Mouse (Mus musculus) left cerebral cortex, postnatal 10 days (tissue): ENCODE measurements around the gene Bid. TPM values are rescaled to one million over a fixed set of nuclear protein-coding genes. Genes with fewer than 3 reads are reported as not detected.
"Not testable (repeated sequence)": the region's sequence is repeated elsewhere in the genome, so short reads cannot be mapped to it uniquely, and the experiment has no call there.

ENCODE experiments used
- DNase-seq, 2 experiments: peaks; one replicate each; pipeline ENCODE4 v3.0.0; 2021 to 2022; ENCODE audit warnings: low spot score in 2 of 2, mixed read lengths in 1 of 2; ENCODE audit errors: extremely low spot score in 1 of 2
- intact Hi-C: fragments of 180-260 bp; cut with DNase I; formaldehyde crosslinking; loops from one replicate; pipeline ENCODE4 v1.15.1; 2025
- total RNA-seq, 2 experiments: library from RNA; stranded (reverse); gene quantifications; 2 replicates each; pipeline ENCODE4 v1.2.3; 2021

The Bid gene
- total RNA-seq, 2 experiments from 2014 or later: 14.9 to 15.1 TPM

DNA sequence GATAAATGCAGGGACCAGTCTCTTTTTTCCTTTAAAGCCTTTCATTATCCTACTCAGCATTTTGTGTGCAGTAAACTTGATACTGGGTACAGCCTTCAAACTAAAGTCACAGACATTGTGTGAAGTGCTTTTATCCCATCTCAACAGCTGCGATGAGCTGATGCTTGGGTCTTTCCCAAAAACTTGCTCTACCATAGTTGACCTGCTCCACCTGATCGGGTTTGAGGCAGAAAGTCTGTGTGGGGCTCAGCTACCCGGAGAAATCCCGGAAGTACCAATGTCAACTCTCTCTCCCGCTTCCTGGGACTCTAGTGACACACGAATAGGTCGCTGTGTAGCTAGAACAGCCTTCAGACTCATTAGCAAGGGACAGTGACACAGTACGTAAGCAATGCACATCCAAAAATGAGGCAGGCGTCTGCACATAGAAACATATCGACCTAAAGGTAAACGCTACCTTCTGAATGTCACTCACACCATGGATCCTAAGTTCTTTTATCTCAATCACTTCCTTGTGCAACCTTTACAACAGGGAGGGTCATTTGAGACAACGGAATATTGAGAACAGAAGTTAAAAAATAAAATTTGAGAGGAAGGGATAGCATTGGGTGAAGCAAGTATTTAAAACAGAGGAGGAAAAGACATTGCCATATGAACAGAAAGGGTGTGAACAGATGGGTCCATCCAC, 22.3 kb upstream of the Bid start:
- DNase-seq: no peak
- intact Hi-C loops: no loop called here

DNA sequence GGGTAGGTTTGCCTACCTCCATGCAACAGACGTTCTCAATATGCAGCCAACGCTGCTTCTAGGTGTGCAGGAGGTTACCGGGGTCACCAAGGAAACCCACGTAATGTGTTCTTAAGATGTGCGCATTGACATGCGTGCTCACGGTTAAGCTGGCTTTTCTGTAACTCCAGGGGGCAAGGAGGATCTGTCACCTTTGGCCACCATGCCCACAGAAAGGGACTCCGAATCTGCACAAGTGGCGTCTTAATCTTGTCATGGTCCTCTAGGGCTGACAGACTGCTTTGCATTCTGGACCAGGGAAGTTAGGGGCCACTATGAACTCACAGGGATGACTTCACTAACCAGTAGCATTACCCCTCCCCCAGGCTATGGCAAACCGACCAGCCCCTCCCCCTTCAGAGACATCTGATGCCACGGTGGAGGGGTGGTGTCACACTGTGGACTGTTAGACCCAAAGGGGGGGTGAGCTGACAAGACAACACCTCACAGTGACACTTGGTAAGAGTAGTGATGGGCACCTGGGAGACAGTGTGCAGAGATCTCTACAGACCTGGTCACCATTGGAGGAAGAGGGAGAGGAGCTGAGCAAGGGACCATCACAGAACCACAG, 21.5 kb upstream of the Bid start:
- no peak for DNase-seq
- intact Hi-C loops: no loop called here

DNA sequence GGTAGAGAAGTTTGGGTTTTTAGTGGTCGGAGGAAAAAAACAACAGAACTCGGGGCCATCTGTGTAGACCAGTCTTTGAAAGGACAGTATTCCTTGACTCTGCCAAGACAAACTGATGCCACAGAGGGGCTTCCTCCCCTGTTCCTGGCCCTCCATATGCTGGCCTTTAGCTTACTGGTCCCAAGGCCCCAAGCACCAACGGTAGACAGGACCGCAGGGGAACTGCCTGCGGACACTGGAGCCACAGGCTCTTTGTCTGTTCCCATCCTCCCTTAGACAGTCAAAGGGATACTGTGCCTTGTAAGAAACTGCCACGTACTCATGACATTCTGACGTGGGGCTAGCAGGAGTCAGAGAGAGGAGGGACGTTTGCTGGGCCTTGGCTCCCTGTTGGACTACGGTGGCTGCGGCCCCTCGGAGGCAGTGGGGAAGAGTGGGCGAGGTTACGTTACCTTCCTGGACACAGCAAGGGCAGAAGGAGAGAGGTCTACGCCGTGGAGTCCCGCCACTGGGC, 20.5 kb upstream of the Bid start:
- DNase-seq: no peak
- intact Hi-C loops: no loop called here

DNA sequence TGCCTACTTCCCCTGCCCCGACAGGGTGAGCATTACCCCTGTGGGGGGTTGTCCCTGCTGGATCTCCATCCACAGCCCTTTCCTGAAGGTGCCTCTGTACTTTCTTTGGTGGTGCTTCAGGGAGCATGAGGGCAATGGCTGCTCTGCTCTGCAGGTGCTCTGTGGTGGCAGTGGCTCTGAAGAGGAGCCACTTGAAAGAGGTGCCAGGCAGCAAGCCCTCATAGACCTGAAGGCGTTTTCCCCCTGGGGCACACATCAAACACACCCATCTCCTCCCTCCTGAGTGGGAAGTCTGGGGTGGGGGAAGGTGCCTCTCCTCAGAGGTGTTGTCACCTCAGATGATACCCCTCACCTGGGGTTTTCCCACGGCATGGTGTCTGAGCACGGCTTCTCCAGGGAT, 17.5 kb upstream of the Bid start:
- DNase-seq: no peak
- intact Hi-C loops: no loop called here

DNA sequence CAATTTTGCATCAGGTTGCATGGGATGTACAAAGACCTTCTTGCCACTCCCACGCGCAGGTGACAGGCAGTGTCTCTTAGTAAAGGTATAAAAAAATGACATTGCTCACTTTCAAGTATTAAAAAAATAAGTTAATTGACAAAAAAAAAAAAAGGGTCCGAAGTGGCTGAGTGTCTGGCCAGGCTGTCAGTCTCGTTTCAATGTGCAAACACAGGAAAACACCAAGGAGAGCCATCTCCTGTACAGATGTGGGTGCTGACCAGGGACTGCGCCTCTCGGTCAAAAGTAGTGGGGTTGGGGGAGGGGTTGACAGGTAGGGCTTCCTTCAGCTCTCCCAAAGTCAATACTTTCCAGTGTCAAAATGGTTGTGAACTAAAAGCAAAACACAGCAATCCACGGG, 17.0 kb upstream of the Bid start:
- no peak for DNase-seq
- intact Hi-C loops: no loop called here

DNA sequence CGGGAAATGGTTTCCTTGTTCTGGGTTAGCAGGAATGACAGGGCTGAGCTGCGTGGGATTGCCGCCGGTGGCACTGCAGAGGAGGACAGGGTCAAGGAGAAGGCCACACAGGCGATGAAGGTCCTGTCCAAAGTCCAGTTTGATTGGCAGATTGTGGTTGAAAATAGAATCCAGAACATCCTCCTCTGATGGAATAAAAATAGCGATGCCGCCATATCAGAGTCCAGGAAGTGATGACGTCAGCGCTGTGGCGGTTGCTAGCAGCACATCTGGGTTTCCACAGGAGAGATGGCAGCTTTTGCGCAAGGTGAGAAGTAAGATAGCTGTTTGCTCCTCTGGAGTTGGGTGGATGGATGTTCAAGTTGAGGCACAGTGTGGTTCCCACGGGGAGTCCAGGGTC, 15.9 kb upstream of the Bid start:
- intact Hi-C loops: no loop called here
- no peak for DNase-seq

DNA sequence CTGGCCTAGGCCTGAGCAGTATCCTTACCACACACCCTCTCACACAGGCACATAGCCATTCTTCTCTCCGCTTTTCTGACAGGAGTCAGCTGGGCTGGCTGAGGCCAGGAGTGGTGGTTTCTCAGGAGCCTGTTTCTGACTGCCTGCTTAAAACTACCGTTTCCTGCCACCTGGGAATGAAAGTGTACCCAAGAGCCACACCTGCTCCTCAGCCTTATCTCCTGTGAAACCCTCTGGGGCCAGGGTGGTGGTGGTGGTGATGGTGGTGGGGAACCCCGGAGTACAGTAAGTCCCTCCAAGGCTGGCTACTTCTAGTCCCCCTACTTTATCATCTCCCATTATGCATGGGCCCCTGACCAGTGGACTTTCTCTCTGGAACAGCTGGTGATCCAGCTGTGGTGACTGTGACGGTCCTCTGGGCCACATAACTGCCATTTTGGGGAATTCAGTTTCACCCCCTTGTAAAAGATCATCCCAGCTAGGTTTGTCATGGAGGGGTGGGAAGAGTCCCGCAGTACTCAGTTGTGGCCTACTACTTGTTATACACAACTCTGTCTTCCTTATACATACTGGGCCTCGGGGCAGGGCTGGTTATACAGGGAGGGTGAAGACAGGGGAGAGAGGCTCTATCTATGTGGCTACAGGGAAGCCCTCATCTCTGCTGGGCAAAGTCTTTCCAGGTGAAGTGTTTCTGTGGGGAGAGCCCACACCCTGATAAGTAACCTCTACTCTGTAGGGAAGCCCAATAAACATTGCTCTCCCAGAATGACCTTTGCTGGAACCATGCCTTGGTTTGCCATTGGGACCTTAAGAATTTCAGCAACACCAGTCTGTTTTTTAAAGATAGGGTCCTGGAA, 14.0 kb upstream of the Bid start:
- intact Hi-C loops: no loop called here

DNA sequence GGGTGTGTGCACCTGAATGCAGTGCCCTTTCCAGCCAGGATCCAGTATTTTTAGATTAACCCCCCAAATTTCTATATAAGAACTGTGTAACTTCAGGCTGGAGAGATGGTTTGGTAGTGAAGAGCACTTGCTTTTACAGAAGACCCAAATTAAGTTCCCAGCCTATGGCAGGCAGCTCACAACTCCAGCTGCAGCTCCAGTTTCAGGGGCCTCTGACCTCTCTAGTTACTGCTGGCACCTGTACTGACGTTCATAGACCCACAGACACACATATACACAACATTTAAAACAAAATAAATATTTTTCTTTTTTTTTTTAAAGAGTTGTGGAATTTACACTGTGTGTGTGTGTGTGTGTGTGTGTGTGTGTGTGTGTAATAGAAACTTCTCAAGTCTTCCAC, 12.8 kb upstream of the Bid start:
- no peak for DNase-seq
- intact Hi-C loops: no loop called here

More for the DNA sequence above, 14.0 kb upstream of the Bid start:
- DNase-seq: no peak

DNA sequence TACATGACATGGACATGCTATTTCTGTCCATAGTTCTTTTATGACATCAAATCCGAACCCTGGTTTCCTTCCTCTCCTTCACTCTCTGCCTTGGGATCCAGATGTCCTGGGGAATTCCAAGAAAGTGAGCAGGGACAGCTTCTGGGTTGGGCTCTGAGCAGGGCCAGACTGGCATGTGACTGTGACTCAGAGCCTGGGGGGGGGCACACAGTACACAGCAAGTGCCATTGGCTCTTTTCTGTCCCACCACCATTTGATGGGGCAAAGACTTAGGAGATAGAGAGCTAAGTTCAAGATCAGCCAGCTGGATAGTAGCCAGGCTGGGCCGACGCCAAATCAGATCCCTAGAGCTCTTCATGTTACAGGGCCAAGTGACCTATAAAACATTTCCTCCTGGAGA, 11.1 kb upstream of the Bid start:
- intact Hi-C loops: no loop called here
- DNase-seq: peak in 1 of 2 experiments; percentile 50

DNA sequence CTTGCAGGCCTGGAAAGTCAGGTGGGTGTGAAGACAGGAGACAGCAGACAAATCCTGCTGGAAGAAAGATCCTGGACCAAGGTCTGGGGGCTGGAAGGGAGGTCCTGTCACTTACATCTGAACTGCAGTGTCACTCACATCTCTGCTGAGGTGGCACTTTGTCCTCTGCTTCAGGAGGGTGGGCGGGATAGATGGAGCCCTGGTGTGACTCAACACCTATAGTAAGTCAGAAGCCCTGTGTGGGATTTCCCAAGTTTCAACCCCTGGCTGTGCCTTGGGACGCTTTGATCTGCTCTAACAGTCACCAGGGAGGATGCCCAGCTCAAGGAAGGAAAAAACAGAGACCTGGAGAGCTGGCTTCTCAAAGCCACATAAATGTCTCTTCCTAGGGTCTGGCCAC, 10.2 kb upstream of the Bid start:
- intact Hi-C loops: no loop called here
- DNase-seq: no peak

DNA sequence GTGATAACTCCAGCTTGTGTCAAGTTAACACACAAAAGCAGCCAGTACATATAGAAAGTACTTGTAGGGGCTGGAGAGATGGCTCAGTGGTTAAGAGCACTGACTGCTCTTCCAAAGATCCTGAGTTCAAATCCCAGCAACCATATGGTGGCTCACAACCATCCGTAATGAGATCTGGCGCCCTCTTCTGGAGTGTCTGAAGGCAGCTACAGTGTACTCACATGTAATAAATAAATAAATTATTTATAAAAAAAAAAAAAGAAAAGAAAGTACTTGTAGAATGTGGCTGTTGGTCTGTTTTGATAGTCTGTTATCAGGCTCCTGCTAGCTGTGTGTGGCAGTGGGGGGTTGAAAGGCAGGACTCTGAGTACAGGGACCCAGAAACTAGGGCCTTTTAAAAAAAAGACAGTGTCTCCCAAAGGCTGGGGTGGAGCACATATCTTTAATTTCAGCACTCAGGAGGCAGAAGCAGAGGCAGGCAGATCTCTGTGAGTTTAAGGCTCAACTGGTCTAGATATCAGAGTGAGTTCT, 8.2 kb upstream of the Bid start:
- intact Hi-C loops: not testable (repeated sequence)

DNA sequence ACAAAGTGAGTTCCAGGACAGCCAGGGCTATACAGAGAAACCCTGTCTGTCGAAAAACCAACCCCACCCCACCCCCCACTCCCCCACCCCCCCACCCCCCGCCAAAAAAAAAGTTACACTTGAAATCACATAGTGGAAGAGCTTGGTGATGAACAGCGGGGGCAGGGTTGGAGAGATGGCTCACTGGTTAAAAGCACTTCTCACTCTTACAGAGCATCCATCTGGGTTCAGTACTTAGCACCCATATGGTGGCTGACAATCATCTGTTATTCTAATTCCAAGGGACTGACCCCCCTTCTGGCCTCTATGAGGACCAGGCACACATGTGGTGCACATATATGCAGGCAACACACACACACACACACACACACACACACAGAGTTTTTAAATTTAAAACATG, 1.3 kb upstream of the Bid start:
- no peak for DNase-seq
- intact Hi-C loops: no loop called here

More for the DNA sequence above, 8.2 kb upstream of the Bid start:
- not testable (repeated sequence) for DNase-seq

DNA sequence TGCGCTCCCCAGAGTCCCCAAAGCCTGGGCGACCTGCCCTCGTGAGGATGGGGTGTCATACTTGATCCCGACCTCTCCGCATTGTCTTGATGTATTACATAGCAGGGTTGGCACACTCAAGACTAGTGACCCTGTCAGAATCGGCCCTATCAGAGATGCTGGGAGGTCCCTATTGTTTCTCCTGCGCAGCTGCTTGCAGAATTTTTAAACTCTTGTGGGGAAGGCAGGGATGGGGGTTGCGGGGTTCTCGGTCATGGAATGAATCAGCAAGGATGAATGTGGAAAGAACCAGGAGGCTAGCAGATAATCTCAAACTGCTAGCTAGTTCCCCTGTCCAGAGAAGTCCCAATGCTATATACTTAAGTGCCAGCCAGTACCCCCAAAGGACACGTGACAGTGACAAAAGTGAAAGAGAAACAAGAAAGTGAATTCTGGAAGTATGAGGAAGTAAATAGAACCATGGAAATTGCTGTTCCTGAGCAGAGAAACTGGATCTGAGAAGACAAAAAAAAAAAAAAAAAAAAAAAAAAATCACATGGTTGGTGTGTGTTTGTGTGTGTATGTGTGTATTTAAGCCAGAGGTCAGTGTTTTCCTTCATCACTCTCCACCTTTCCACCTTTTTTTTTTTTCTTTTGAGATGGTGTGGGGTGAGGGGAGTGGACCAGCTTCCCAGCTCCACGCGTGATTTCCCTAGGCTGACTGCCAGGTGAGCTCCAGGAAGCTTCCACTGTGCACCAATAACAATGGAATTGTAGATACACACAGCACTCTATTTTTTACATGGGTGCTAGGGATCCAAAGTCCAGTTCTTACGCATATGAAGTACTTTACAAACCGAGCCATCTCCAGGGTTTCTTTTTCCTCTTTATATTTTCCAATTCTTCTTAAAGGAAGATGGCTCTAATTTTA, 574 bp upstream of the Bid start:
- intact Hi-C loops, DNase-seq: not testable (repeated sequence)

DNA sequence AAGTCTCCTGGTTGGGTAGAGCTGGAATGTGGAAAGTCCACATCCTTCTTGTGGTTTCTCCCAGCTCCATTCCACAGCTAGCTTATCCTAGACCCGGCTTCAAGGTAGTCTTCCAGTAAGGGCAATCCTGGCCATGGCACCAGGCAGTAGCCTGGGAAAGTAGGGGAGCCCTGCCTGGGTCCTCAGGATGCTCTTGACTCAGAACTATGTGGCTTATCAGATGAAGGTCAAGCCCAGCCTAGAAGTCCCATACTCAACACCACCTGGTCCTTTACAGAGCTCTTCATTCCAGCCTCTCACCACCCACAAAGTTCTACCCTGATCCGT, 1.0 kb downstream of the Bid start:
- DNase-seq: no peak
- intact Hi-C loops: no loop called here

DNA sequence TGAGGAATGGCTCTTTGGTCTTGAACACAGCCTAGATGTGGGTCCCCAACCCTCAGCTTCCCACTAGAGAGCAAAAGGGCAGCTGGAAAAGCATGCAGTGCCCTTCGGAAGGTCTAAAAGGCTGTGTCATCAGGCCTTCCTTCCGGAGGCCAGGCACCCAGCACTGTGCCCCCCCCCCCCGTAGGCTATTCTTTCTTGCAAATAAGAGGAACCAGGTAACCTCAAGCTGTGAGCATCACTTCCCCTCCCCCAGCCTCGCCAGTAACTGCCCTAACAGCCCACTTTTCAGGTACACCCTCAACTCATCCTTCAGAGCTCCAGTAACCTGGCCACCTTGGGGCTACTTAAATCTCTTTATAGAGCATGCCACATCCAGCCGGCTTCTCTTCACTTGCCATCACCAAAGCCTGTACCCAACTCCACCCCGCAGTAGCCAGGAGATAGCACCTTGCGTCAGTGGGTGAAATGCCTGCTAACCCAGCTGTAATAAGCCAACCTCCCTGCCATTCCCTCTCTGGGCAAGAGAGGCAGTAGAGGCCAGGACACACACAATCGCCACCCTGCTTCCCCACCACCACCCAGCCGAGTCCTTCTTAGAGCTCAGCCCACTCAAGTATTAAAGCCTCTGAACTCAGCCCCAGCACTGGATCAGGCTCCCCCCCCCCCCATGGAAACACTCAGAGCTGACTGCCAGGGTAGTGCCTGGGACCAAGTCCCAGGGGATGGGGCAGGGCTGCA, 1.6 kb downstream of the Bid start:
- DNase-seq: peak in 1 of 2 experiments; percentile 53
- intact Hi-C loops: no loop called here

DNA sequence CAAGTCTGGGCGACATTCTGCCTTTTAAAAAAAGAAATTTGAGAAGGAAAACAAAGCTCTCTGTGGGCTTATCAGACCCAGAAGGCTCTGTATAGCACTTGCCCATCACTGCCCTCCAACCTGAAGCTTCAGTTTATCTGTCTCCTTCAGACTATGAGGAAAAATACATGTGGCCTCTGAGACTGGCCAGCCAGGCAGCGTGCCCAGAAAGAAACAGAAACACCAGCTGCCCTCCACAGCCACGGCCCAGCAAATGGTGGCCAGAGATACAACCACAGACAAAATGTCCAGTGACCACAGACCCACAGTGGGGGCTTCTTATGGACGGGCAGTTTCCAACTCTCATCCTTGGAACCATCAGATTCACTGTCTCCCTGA, 2.1 kb downstream of the Bid start:
- no peak for DNase-seq
- intact Hi-C loops: no loop called here

DNA sequence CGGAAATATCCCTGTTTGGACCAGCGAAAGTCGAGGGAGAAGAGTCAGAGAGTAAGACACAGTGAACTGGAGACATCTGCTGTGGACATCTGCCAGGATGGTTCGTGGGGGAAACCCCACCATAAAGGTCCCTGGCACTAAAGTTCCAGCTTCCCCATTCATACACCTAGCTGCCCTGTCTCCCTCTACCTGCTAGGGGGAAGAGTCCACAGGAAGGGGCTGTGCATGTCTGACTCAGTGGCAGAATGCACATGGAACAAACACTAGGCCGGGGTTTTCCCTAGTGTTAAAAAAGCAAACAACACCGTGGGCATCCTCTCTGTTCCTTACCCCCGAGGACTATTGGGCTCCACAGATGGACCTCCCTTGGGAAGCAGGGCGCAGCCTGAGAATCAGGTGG, 2.9 kb downstream of the Bid start:
- intact Hi-C loops: no loop called here
- no peak for DNase-seq

DNA sequence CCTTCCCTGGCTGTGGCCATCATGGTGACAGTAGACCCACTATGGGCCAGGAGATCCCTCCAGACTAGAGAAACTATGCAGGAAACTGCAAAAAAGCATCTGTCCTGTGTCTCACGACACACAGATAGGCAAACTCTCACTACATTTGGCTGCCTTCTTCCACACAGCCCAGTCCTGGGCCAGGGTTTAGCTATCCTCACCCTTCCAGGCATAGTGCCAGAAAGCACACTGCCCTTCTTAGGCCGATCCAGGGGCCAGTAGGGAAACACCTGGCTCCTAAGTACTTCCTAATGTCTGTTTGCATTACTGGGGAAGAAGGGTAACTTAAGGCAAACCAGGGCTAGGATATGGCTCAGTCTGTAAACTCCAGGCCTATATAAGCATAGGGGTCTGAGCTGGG, 3.7 kb downstream of the Bid start:
- intact Hi-C loops: no loop called here
- DNase-seq: no peak
